Mouse (Mus musculus) limb, embryonic 12.5 days (tissue): ENCODE results near the gene Vmn1r5. TPM values are rescaled to one million over a fixed set of nuclear protein-coding genes. Genes with fewer than 3 reads are reported as not detected.
"Not testable (repeated sequence)": the region's sequence is repeated elsewhere in the genome, so short reads cannot be mapped to it uniquely, and the experiment has no call there.

ENCODE experiments used
- ATAC-seq: fragments of 200-750 bp; cut with Nextera tagmentation; 2 replicates; pipeline ENCODE4 v1.8.0; 2017; ENCODE audit warnings: low read depth, moderate TSS enrichment; ENCODE audit not compliant: insufficient number of reproducible peaks, insufficient read depth, low FRiP score, low TSS enrichment
- H3K27ac ChIP-seq: fragments of 300-500 bp; sonication (generic); 2 replicates; pipeline ENCODE4 v1.5.1; 2016; ENCODE audit warnings: mild to moderate bottlenecking, moderate library complexity
- H3K27me3 ChIP-seq: fragments of 300-500 bp; sonication (generic); 2 replicates; pipeline ENCODE4 v1.6.1; 2016; ENCODE audit warnings: mild to moderate bottlenecking, moderate library complexity
- H3K36me3 ChIP-seq: fragments of 300-500 bp; sonication (generic); 2 replicates; pipeline ENCODE4 v1.6.1; 2016; ENCODE audit warnings: mild to moderate bottlenecking, moderate library complexity
- H3K4me1 ChIP-seq: fragments of 300-500 bp; sonication (generic); replicated peaks from 2 replicates; pipeline ENCODE4 v1.6.1; 2016
- H3K4me2 ChIP-seq: fragments of 300-500 bp; sonication (generic); 2 replicates; pipeline ENCODE4 v1.6.1; 2016; ENCODE audit warnings: mild to moderate bottlenecking, moderate library complexity
- H3K4me3 ChIP-seq: fragments of 300-500 bp; sonication (generic); replicated peaks from 2 replicates; pipeline ENCODE4 v1.5.1; 2016; ENCODE audit warnings: mild to moderate bottlenecking
- H3K9ac ChIP-seq: fragments of 300-500 bp; sonication (generic); replicated peaks from 2 replicates; pipeline ENCODE4 v1.6.1; 2016; ENCODE audit warnings: mild to moderate bottlenecking, moderate library complexity
- H3K9me3 ChIP-seq: fragments of 300-500 bp; sonication (generic); 2 replicates; pipeline ENCODE4 v1.6.1; 2016; ENCODE audit warnings: mild to moderate bottlenecking, moderate library complexity
- WGBS: fragments of 180-500 bp; shearing (Covaris S2); methylation state at CpG from one replicate; pipeline ENCODE4 v1.1.7; 2016; 5-methylcytosine and 5-hydroxymethylcytosine counted together
- polyA plus RNA-seq: library from polyadenylated mRNA; unstranded; fragments of >200 nt; fragmentation: Nextera tagmentation; extraction: Ambion mirVana; gene quantifications from 2 replicates; pipeline ENCODE4 v1.2.1, GENCODE M21; 2016

Gene Vmn1r5
- polyA plus RNA-seq = not detected in 2 replicates

- no peaks in the 10 kb centered on the region for H3K36me3 ChIP-seq
- H3K4me3 ChIP-seq = no peak within 1 kb of the TSS
- no peaks in the 10 kb centered on the region for H3K27me3 ChIP-seq
- H3K9ac ChIP-seq = no peak within 1 kb of the TSS
- no peak for ATAC-seq
- no peak within 1 kb of the TSS for H3K27ac ChIP-seq
- no peaks in the 10 kb centered on the region for H3K9me3 ChIP-seq
- no peak within 1 kb of the TSS for H3K4me2 ChIP-seq
- no peaks in the 10 kb centered on the region for H3K4me1 ChIP-seq
These were observed at the start of gene Vmn1r5 for GRCm38 (mm10) chr6:56969973-56970372. Vmn1r5 (plus strand) TSS chr6:56970273.

GRCm38 (mm10) chr6:56923331-56923725, 46.7 kb upstream of the Vmn1r5 start:
- Histone ChIP-seq H3K27me3 (no peaks in the 10 kb centered on the region), H3K4me1 (0 out of 2 replicates have a peak, but pooled peaks cover 2% of the 10 kb centered on the region), H3K4me3 (peak overlapping the region; percentile 67), H3K4me2 (peak overlapping the region; percentile 53), H3K9me3 (no peaks in the 10 kb centered on the region), H3K9ac (peak overlapping the region; percentile 74), H3K36me3 (no peaks in the 10 kb centered on the region), H3K27ac (peak overlapping the region; percentile 81)
- WGBS = under 1% methylated on average over 25 of the region's 25 CpGs
- no peak for ATAC-seq

- 0 out of 2 replicates have a peak, but pooled peaks cover 2% of the 10 kb centered on the region for H3K4me1 ChIP-seq
- peak within 1 kb of the TSS; percentile 67 for H3K4me3 ChIP-seq
- peak within 1 kb of the TSS; percentile 81 for H3K27ac ChIP-seq
- ATAC-seq = peak; percentile 96
- peak within 1 kb of the TSS; percentile 74 for H3K9ac ChIP-seq
- 4% methylated on average over 64 of the region's 64 CpGs for WGBS
- H3K9me3 ChIP-seq = no peaks in the 10 kb centered on the region; the same call in 1 of the 2 replicates
- H3K27me3 ChIP-seq = no peaks in the 10 kb centered on the region
- no peaks in the 10 kb centered on the region for H3K36me3 ChIP-seq
- peak within 1 kb of the TSS; percentile 53 for H3K4me2 ChIP-seq
These were observed 46.1 kb upstream of the Vmn1r5 start, which contains the start of the genes Nt5c3 and Vmn1r4 for GRCm38 (mm10) chr6:56923726-56924707. Nt5c3 (minus strand) TSS chr6:56923932. Vmn1r4 (plus strand) TSS chr6:56924015.

GRCm38 (mm10) chr6:56931648-56932415, 38.2 kb upstream of the Vmn1r5 start:
- H3K9ac ChIP-seq = no peak overlapping the region
- WGBS = 67% methylated on average over 4 of the region's 4 CpGs
- no peaks in the 10 kb centered on the region for H3K4me1 ChIP-seq
- no peaks in the 10 kb centered on the region for H3K27me3 ChIP-seq
- peaks cover 3% of the 10 kb centered on the region; the same call in 1 of the 2 replicates for H3K9me3 ChIP-seq
- H3K27ac ChIP-seq = no peak overlapping the region
- no peaks in the 10 kb centered on the region for H3K36me3 ChIP-seq
- ATAC-seq = no peak; the same call in 1 of the 2 replicates
- no peak overlapping the region for H3K4me2 ChIP-seq
- H3K4me3 ChIP-seq = no peak overlapping the region

GRCm38 (mm10) chr6:56932464-56932863, 37.6 kb upstream of the Vmn1r5 start:
- H3K4me3 ChIP-seq = no peak overlapping the region
- no peak for ATAC-seq
- no peak overlapping the region for H3K27ac ChIP-seq
- H3K9me3 ChIP-seq = peaks cover 3% of the 10 kb centered on the region; the same call in 1 of the 2 replicates
- no peak overlapping the region for H3K9ac ChIP-seq
- no peaks in the 10 kb centered on the region for H3K27me3 ChIP-seq
- no peaks in the 10 kb centered on the region for H3K36me3 ChIP-seq
- H3K4me1 ChIP-seq = no peaks in the 10 kb centered on the region
- no peak overlapping the region for H3K4me2 ChIP-seq
- WGBS = 72% methylated on average over 2 of the region's 2 CpGs

- H3K27me3 ChIP-seq = no peaks in the 10 kb centered on the region
- no peak for ATAC-seq
- no peak overlapping the region for H3K4me3 ChIP-seq
- no peak overlapping the region for H3K27ac ChIP-seq
- H3K4me2 ChIP-seq = no peak overlapping the region
- H3K9ac ChIP-seq = no peak overlapping the region
- peaks cover 3% of the 10 kb centered on the region; the same call in 1 of the 2 replicates for H3K9me3 ChIP-seq
- H3K36me3 ChIP-seq = no peaks in the 10 kb centered on the region
- no peaks in the 10 kb centered on the region for H3K4me1 ChIP-seq
- 79% methylated on average over 4 of the region's 4 CpGs for WGBS
These were observed 35.7 kb upstream of the Vmn1r5 start for GRCm38 (mm10) chr6:56934366-56934765.

- Histone ChIP-seq H3K36me3 (no peaks in the 10 kb centered on the region), H3K4me3 (no peak overlapping the region), H3K27me3 (no peaks in the 10 kb centered on the region), H3K4me2 (no peak overlapping the region), H3K9ac (no peak overlapping the region), H3K9me3 (no peaks in the 10 kb centered on the region), H3K27ac (no peak overlapping the region), H3K4me1 (no peaks in the 10 kb centered on the region)
- no peak for ATAC-seq
- WGBS = 86% methylated on average over 5 of the region's 5 CpGs
These were observed 13.6 kb upstream of the Vmn1r5 start for GRCm38 (mm10) chr6:56956436-56956835.

- Histone ChIP-seq H3K4me1 (no peaks in the 10 kb centered on the region), H3K9me3 (no peaks in the 10 kb centered on the region), H3K9ac (no peak within 1 kb of the TSS), H3K27ac (no peak within 1 kb of the TSS), H3K36me3 (no peaks in the 10 kb centered on the region), H3K4me2 (no peak within 1 kb of the TSS), H3K27me3 (no peaks in the 10 kb centered on the region), H3K4me3 (no peak within 1 kb of the TSS)
- 84% methylated on average over 2 of the region's 2 CpGs for WGBS
- ATAC-seq = no peak
These were observed 26.9 kb downstream of the Vmn1r5 start, which contains the start of gene Vmn1r6 for GRCm38 (mm10) chr6:56996943-56997342. Vmn1r6 (plus strand) TSS chr6:56997243.

GRCm38 (mm10) chr6:57025224-57025623, 55.2 kb downstream of the Vmn1r5 start, which contains the start of gene Vmn1r7:
Vmn1r7 (minus strand) TSS chr6:57025324.
- not testable (repeated sequence) for H3K4me3 ChIP-seq, H3K27ac ChIP-seq, H3K36me3 ChIP-seq, H3K9me3 ChIP-seq, H3K27me3 ChIP-seq, H3K4me2 ChIP-seq, H3K9ac ChIP-seq, ATAC-seq, H3K4me1 ChIP-seq
- 89% methylated on average over 2 of the region's 2 CpGs for WGBS

- no peaks in the 10 kb centered on the region for H3K4me1 ChIP-seq
- no peak within 1 kb of the TSS for H3K4me2 ChIP-seq
- no peaks in the 10 kb centered on the region for H3K36me3 ChIP-seq
- H3K27me3 ChIP-seq = no peaks in the 10 kb centered on the region
- H3K9ac ChIP-seq = no peak within 1 kb of the TSS
- H3K9me3 ChIP-seq = no peaks in the 10 kb centered on the region
- no peak for ATAC-seq
- H3K27ac ChIP-seq = no peak within 1 kb of the TSS
- H3K4me3 ChIP-seq = no peak within 1 kb of the TSS
These were observed 61.9 kb downstream of the Vmn1r5 start, which contains the start of gene Vmn1r8 for GRCm38 (mm10) chr6:57031984-57032383. Vmn1r8 (plus strand) TSS chr6:57032284.

- ATAC-seq = no peak
- Histone ChIP-seq H3K27me3 (no peaks in the 10 kb centered on the region), H3K4me3 (no peak overlapping the region), H3K4me1 (no peaks in the 10 kb centered on the region), H3K36me3 (no peaks in the 10 kb centered on the region), H3K4me2 (no peak overlapping the region), H3K9me3 (no peaks in the 10 kb centered on the region), H3K27ac (no peak overlapping the region), H3K9ac (no peak overlapping the region)
- 84% methylated on average over 2 of the region's 2 CpGs for WGBS
These were observed 64.6 kb downstream of the Vmn1r5 start for GRCm38 (mm10) chr6:57034674-57035073.
